Mouse (Mus musculus) brain, embryonic 14.5 days (tissue): ENCODE results near the gene Aco2.

ENCODE experiments used
- CTCF ChIP-seq: fragments of 200-500 bp; IDR thresholded peaks from 2 replicates; pipeline ENCODE4 v1.5.1; 2012; ENCODE audit warnings: inconsistent platforms, mild to moderate bottlenecking, moderate library complexity, borderline replicate concordance; ENCODE audit not compliant: insufficient read depth, insufficient read length; ENCODE audit errors: extremely low read depth
- POLR2A ChIP-seq: fragments of 200-500 bp; IDR thresholded peaks from 2 replicates; pipeline ENCODE4 v1.6.1; 2012; ENCODE audit warnings: mild to moderate bottlenecking, inconsistent platforms, borderline replicate concordance; ENCODE audit not compliant: poor library complexity, insufficient read depth, insufficient read length, severe bottlenecking; ENCODE audit errors: extremely low read depth

DNA sequence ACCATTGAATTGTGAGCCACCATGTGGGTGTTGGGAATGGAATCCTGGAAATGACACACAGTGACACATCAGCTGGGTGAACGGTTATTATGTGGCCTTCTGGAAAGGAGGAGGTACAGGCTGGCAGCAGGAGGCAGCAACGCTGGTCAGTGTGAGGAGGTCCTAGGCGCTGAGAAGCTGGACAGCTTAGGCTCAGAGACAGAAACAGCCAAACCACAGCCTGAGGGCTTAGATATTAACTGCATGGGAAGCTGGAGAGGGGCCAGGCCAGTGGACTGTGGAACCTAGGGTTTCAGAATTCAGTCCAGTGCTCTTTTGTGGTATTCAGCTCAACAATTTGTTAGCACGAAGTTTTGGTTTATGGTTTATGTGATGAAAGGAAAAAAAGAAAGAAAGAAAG, 55.6 kb downstream of the Aco2 start:
- TF ChIP-seq CTCF (no peak), POLR2A (no peak)
